Mouse (Mus musculus) layer of hippocampus, adult 9-11 months (tissue): ENCODE results near the gene Gdpd3.
"Not testable (repeated sequence)": the region's sequence is repeated elsewhere in the genome, so short reads cannot be mapped to it uniquely, and the experiment has no call there.

Experiments
- DNase-seq: peaks from one replicate; pipeline ENCODE4 v3.0.0; 2022

The Gdpd3 gene

GRCm38 (mm10) chr7:126761529-126762067 is 4.5 kb upstream of the Gdpd3 start:
- DNase-seq: no peak

- peak; percentile 84 for DNase-seq
These were observed 3.6 kb upstream of the Gdpd3 start for GRCm38 (mm10) chr7:126762471-126763008.

- no peak for DNase-seq
These were observed 594 bp upstream of the Gdpd3 start for GRCm38 (mm10) chr7:126765540-126765939.

- DNase-seq: no peak
These were observed 867 bp downstream of the Gdpd3 start for GRCm38 (mm10) chr7:126767001-126767400.

- DNase-seq: no peak
These were observed 4.7 kb downstream of the Gdpd3 start for GRCm38 (mm10) chr7:126770784-126771183.

- no peak for DNase-seq
These were observed 7.2 kb downstream of the Gdpd3 start for GRCm38 (mm10) chr7:126773351-126773750.

- DNase-seq: no peak
These were observed 8.3 kb downstream of the Gdpd3 start for GRCm38 (mm10) chr7:126774463-126774862.

- no peak for DNase-seq
These were observed 9.2 kb downstream of the Gdpd3 start for GRCm38 (mm10) chr7:126775185-126775977.

GRCm38 (mm10) chr7:126775978-126776234 is 9.8 kb downstream of the Gdpd3 start:
- no peak for DNase-seq

GRCm38 (mm10) chr7:126776598-126777057 is 10.5 kb downstream of the Gdpd3 start, which contains the start of gene Ypel3:
TSS of gene Ypel3 (plus strand) at chr7:126776955.
- DNase-seq: peak; percentile 98

GRCm38 (mm10) chr7:126777476-126777875 is 11.3 kb downstream of the Gdpd3 start:
- no peak for DNase-seq

- no peak for DNase-seq
These were observed 12.0 kb downstream of the Gdpd3 start for GRCm38 (mm10) chr7:126778147-126778546.

GRCm38 (mm10) chr7:126779101-126779500 is 13.0 kb downstream of the Gdpd3 start:
- DNase-seq: not testable (repeated sequence)

- peak; percentile 84 for DNase-seq
These were observed 14.1 kb downstream of the Gdpd3 start for GRCm38 (mm10) chr7:126779983-126780970.

GRCm38 (mm10) chr7:126780971-126781635 is 15.0 kb downstream of the Gdpd3 start, which contains the start of gene Tbx6:
TSS of gene Tbx6 (plus strand) at chr7:126781483.
- DNase-seq: no peak

GRCm38 (mm10) chr7:126781661-126782370 is 15.7 kb downstream of the Gdpd3 start:
- no peak for DNase-seq

- no peak for DNase-seq
These were observed 16.6 kb downstream of the Gdpd3 start for GRCm38 (mm10) chr7:126782693-126783092.

- DNase-seq: no peak
These were observed 18.3 kb downstream of the Gdpd3 start for GRCm38 (mm10) chr7:126784469-126784868.

- no peak for DNase-seq
These were observed 18.9 kb downstream of the Gdpd3 start for GRCm38 (mm10) chr7:126785056-126785455.

GRCm38 (mm10) chr7:126786142-126786541 is 20.0 kb downstream of the Gdpd3 start:
- no peak for DNase-seq

- DNase-seq: no peak
These were observed 23.0 kb downstream of the Gdpd3 start for GRCm38 (mm10) chr7:126789141-126789540.
